Mouse (Mus musculus): ENCODE data around the gene Foxd2. TPM values are rescaled to one million over a fixed set of nuclear protein-coding genes. Genes with fewer than 3 reads are reported as not detected.

Foxd2 gene
- polyA plus RNA-seq, 1 experiment from 2014 or later, result 2.5 TPM

GRCm38 (mm10) chr4:114941311-114941710, 32.6 kb upstream of the Foxd2 start:
- H3K27ac ChIP-seq (ENCODE audit: low read length), result no peak overlapping the region
- H3K9ac ChIP-seq (replicated peaks; ENCODE audit: low read length), result no peak overlapping the region
- H3K27me3 ChIP-seq (ENCODE audit: insufficient read depth, low read length), result peaks cover 8% of the 10 kb centered on the region
- H3K9me3 ChIP-seq (ENCODE audit: low read length), result no peaks in the 10 kb centered on the region
- H3K4me2 ChIP-seq (replicated peaks; ENCODE audit: low read depth, low read length), result no peak overlapping the region
- no peak overlapping the region for H3K4me3 ChIP-seq (ENCODE audit: low read length)
- WGBS, result 65% methylated on average over 4 of the region's 4 CpGs
- no peaks in the 10 kb centered on the region for H3K36me3 ChIP-seq (ENCODE audit: insufficient read depth, low read length)
- no peak for ATAC-seq (ENCODE audit: low FRiP score, low TSS enrichment)
- H3K4me1 ChIP-seq (ENCODE audit: insufficient read depth, low read length), result peaks cover 11% of the 10 kb centered on the region; the same call in 1 of the 2 replicates

DNA sequence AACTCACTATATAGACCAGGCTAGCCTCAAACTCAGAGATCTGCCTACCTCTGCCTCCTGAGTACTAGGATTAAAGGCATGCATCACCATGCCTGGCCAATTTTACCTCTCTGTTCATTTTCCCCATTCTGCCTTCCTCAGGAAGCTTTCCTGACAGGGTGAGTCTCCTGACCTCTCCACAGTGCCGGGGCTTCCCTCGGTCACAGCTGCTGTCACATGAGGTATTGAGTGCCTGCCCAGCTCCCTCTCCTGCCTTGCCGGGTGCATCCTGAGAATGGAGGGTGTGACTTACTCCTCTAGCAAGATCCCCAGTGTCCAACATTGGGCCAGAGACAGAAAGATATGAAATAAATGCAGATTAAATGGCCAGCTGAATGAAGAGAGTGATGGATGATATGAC, 29.6 kb upstream of the Foxd2 start:
- H3K9me3 ChIP-seq (ENCODE audit: low read length), result no peaks in the 10 kb centered on the region
- WGBS, result 38% methylated on average over 3 of the region's 3 CpGs
- no peak overlapping the region for H3K4me2 ChIP-seq (replicated peaks; ENCODE audit: low read depth, low read length)
- H3K27ac ChIP-seq (ENCODE audit: low read length), result no peak overlapping the region
- ATAC-seq (ENCODE audit: low FRiP score, low TSS enrichment), result no peak
- no peak overlapping the region for H3K9ac ChIP-seq (replicated peaks; ENCODE audit: low read length)
- no peaks in the 10 kb centered on the region for H3K36me3 ChIP-seq (ENCODE audit: insufficient read depth, low read length)
- 0 out of 2 replicates have a peak, but pooled peaks cover 3% of the 10 kb centered on the region for H3K27me3 ChIP-seq (ENCODE audit: insufficient read depth, low read length)
- no peak overlapping the region for H3K4me3 ChIP-seq (ENCODE audit: low read length)
- peaks cover 11% of the 10 kb centered on the region; the same call in 1 of the 2 replicates for H3K4me1 ChIP-seq (ENCODE audit: insufficient read depth, low read length)

- 77% methylated on average over 4 of the region's 4 CpGs for WGBS
- no peak overlapping the region for H3K9ac ChIP-seq (replicated peaks; ENCODE audit: low read length)
- H3K36me3 ChIP-seq (ENCODE audit: insufficient read depth, low read length), result no peaks in the 10 kb centered on the region
- H3K9me3 ChIP-seq (ENCODE audit: low read length), result no peaks in the 10 kb centered on the region
- H3K27ac ChIP-seq (ENCODE audit: low read length), result no peak overlapping the region
- 0 out of 2 replicates have a peak, but pooled peaks cover 3% of the 10 kb centered on the region for H3K27me3 ChIP-seq (ENCODE audit: insufficient read depth, low read length)
- ATAC-seq (ENCODE audit: low FRiP score, low TSS enrichment), result no peak
- H3K4me1 ChIP-seq (ENCODE audit: insufficient read depth, low read length), result peaks cover 9% of the 10 kb centered on the region; the same call in 1 of the 2 replicates
- no peak overlapping the region for H3K4me3 ChIP-seq (ENCODE audit: low read length)
- H3K4me2 ChIP-seq (replicated peaks; ENCODE audit: low read depth, low read length), result no peak overlapping the region
Observed at GRCm38 (mm10) chr4:114937459-114938047, 28.9 kb upstream of the Foxd2 start.

DNA sequence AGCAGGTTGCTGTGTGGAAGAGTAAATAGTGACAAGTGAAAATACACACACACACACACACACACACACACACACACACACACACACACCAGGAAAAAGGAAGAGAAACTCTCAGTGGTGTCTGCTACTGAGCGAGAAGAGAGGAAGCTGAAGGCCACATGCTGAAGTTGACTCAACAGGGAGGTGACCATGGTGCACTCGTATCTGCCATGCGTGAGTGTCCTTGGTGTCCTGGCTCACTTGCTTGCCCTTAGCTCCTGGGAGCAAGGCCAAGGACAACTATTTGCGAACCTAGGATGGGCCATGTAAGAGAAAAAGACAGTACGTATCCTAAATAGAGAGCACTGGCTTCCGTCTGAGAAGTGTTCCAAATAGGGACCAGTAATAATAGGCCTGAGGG, 25.5 kb upstream of the Foxd2 start:
- peaks cover 8% of the 10 kb centered on the region; the same call in 1 of the 2 replicates for H3K27me3 ChIP-seq (ENCODE audit: insufficient read depth, low read length)

DNA sequence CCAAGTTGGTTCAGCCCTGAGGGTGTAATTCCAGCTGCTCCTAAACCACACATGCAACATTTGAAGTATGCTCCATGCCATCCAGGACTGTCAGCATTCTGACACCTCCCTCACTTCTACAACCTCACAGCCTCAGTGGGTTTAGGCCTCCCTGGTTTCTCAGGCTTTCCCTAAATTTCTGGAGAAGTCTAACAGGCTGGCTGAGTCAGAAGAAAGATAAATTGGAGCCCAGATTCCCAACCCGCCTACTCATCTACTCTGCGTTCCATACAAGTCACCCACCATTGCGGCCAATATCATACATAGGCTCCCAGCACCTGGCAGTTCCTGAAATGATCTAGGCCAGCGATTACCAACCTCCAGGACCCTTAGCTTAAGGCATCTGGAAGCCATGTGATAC, 24.1 kb upstream of the Foxd2 start:
- H3K27ac ChIP-seq (ENCODE audit: low read length), result no peak overlapping the region
- ATAC-seq (ENCODE audit: low FRiP score, low TSS enrichment), result no peak
- no peaks in the 10 kb centered on the region for H3K36me3 ChIP-seq (ENCODE audit: insufficient read depth, low read length)
- 90% methylated on average over 4 of the region's 4 CpGs for WGBS
- H3K9ac ChIP-seq (replicated peaks; ENCODE audit: low read length), result no peak overlapping the region
- no peaks in the 10 kb centered on the region for H3K9me3 ChIP-seq (ENCODE audit: low read length)
- no peaks in the 10 kb centered on the region for H3K4me1 ChIP-seq (ENCODE audit: insufficient read depth, low read length)
- peaks cover 20% of the 10 kb centered on the region for H3K27me3 ChIP-seq (ENCODE audit: insufficient read depth, low read length)
- H3K4me3 ChIP-seq (ENCODE audit: low read length), result no peak overlapping the region
- no peak overlapping the region for H3K4me2 ChIP-seq (replicated peaks; ENCODE audit: low read depth, low read length)

More for the DNA sequence above, 25.5 kb upstream of the Foxd2 start:
- H3K36me3 ChIP-seq (ENCODE audit: insufficient read depth, low read length), result no peaks in the 10 kb centered on the region
- no peak overlapping the region for H3K9ac ChIP-seq (replicated peaks; ENCODE audit: low read length)
- no peak overlapping the region for H3K27ac ChIP-seq (ENCODE audit: low read length)
- no peaks in the 10 kb centered on the region for H3K4me1 ChIP-seq (ENCODE audit: insufficient read depth, low read length)
- 85% methylated on average over 6 of the region's 6 CpGs for WGBS
- H3K4me2 ChIP-seq (replicated peaks; ENCODE audit: low read depth, low read length), result no peak overlapping the region
- H3K9me3 ChIP-seq (ENCODE audit: low read length), result no peaks in the 10 kb centered on the region
- no peak for ATAC-seq (ENCODE audit: low FRiP score, low TSS enrichment)
- H3K4me3 ChIP-seq (ENCODE audit: low read length), result no peak overlapping the region

GRCm38 (mm10) chr4:114929155-114929554, 20.5 kb upstream of the Foxd2 start:
- Histone ChIP-seq H3K4me3 (ENCODE audit: low read length) (no peak overlapping the region), H3K36me3 (ENCODE audit: insufficient read depth, low read length) (no peaks in the 10 kb centered on the region), H3K27me3 (ENCODE audit: insufficient read depth, low read length) (peaks cover 53% of the 10 kb centered on the region), H3K27ac (ENCODE audit: low read length) (no peak overlapping the region), H3K9me3 (ENCODE audit: low read length) (no peaks in the 10 kb centered on the region), H3K4me2 (replicated peaks; ENCODE audit: low read depth, low read length) (no peak overlapping the region), H3K9ac (replicated peaks; ENCODE audit: low read length) (no peak overlapping the region), H3K4me1 (ENCODE audit: insufficient read depth, low read length) (peaks cover 13% of the 10 kb centered on the region)
- WGBS, result 40% methylated on average over 15 of the region's 15 CpGs
- no peak for ATAC-seq (ENCODE audit: low FRiP score, low TSS enrichment)

DNA sequence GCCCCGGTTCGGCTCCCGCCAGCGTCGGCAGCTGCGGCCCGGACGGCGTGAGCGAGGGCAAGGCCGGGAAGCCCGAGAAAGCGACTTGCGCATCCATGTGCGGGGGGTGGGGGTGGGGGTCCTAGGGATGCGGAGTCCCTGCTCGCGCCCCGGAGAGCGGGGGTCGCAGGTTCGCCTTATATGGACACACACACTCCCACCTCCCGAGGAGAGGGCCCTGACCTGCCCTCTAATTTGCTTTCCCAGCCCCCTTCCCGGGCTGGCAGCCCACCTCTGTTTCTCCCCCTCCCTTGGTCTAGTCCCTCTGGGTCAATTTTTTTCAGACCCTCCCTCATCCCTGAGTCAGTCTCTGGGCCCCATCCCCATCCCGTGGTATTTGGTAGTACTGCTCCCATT, 17.2 kb upstream of the Foxd2 start, which contains the start of gene Foxe3:
TSS of gene Foxe3 (minus strand) at position 97 of the 396 bp plus-strand sequence.
- Histone ChIP-seq H3K9ac (replicated peaks; ENCODE audit: low read length) (peak within 1 kb of the TSS; percentile 46), H3K4me1 (ENCODE audit: insufficient read depth, low read length) (peaks cover 13% of the 10 kb centered on the region), H3K4me3 (ENCODE audit: low read length) (peak within 1 kb of the TSS; percentile 52), H3K36me3 (ENCODE audit: insufficient read depth, low read length) (no peaks in the 10 kb centered on the region), H3K4me2 (replicated peaks; ENCODE audit: low read depth, low read length) (peak within 1 kb of the TSS; percentile 83), H3K27me3 (ENCODE audit: insufficient read depth, low read length) (peaks cover 74% of the 10 kb centered on the region), H3K9me3 (ENCODE audit: low read length) (no peaks in the 10 kb centered on the region), H3K27ac (ENCODE audit: low read length) (no peak within 1 kb of the TSS)
- ATAC-seq (ENCODE audit: low FRiP score, low TSS enrichment), result no peak
- WGBS, result under 1% methylated on average over 25 of the region's 25 CpGs

- H3K27ac ChIP-seq (ENCODE audit: low read length), result no peak overlapping the region
- H3K4me2 ChIP-seq (replicated peaks; ENCODE audit: low read depth, low read length), result peak overlapping the region; percentile 83
- under 1% methylated on average over 116 of the region's 125 CpGs for WGBS
- H3K4me1 ChIP-seq (ENCODE audit: insufficient read depth, low read length), result peaks cover 13% of the 10 kb centered on the region
- H3K9ac ChIP-seq (replicated peaks; ENCODE audit: low read length), result peak overlapping the region; percentile 46
- no peaks in the 10 kb centered on the region for H3K36me3 ChIP-seq (ENCODE audit: insufficient read depth, low read length)
- peaks cover 69% of the 10 kb centered on the region for H3K27me3 ChIP-seq (ENCODE audit: insufficient read depth, low read length)
- H3K9me3 ChIP-seq (ENCODE audit: low read length), result no peaks in the 10 kb centered on the region
- peak overlapping the region; percentile 52 for H3K4me3 ChIP-seq (ENCODE audit: low read length)
- ATAC-seq (ENCODE audit: low FRiP score, low TSS enrichment), result peak; percentile 57
Observed at GRCm38 (mm10) chr4:114924971-114925916, 16.6 kb upstream of the Foxd2 start.

- Histone ChIP-seq H3K36me3 (ENCODE audit: insufficient read depth, low read length) (no peaks in the 10 kb centered on the region), H3K9ac (replicated peaks; ENCODE audit: low read length) (no peak overlapping the region), H3K4me3 (ENCODE audit: low read length) (no peak overlapping the region), H3K27me3 (ENCODE audit: insufficient read depth, low read length) (peaks cover 41% of the 10 kb centered on the region), H3K4me2 (replicated peaks; ENCODE audit: low read depth, low read length) (no peak overlapping the region), H3K27ac (ENCODE audit: low read length) (no peak overlapping the region), H3K9me3 (ENCODE audit: low read length) (no peaks in the 10 kb centered on the region), H3K4me1 (ENCODE audit: insufficient read depth, low read length) (peaks cover 17% of the 10 kb centered on the region)
- 39% methylated on average over 2 of the region's 2 CpGs for WGBS
- ATAC-seq (ENCODE audit: low FRiP score, low TSS enrichment), result no peak
Observed at GRCm38 (mm10) chr4:114917091-114917490, 8.4 kb upstream of the Foxd2 start.
